Mouse (Mus musculus) heart, embryonic 12.5 days (tissue): ENCODE data around the gene Rilpl1. TPM values are rescaled to one million over a fixed set of nuclear protein-coding genes. Genes with fewer than 3 reads are reported as not detected.

Experiments used
- ATAC-seq: fragments of 200-750 bp; cut with Nextera tagmentation; 2 replicates; pipeline ENCODE4 v1.8.0; 2017; ENCODE audit warnings: moderate TSS enrichment, moderate library complexity; ENCODE audit not compliant: insufficient number of reproducible peaks, low FRiP score
- H3K27ac ChIP-seq: fragments of 300-500 bp; sonication (generic); 2 replicates; pipeline ENCODE4 v1.5.1; 2016; ENCODE audit warnings: mild to moderate bottlenecking, moderate library complexity; ENCODE audit not compliant: poor library complexity, severe bottlenecking
- H3K27me3 ChIP-seq: fragments of 300-500 bp; sonication (generic); replicated peaks from 2 replicates; pipeline ENCODE4 v1.6.1; 2016; ENCODE audit warnings: mild to moderate bottlenecking, moderate library complexity
- H3K36me3 ChIP-seq: fragments of 300-500 bp; sonication (generic); 2 replicates; pipeline ENCODE4 v1.6.1; 2016; ENCODE audit warnings: mild to moderate bottlenecking, moderate library complexity
- H3K4me1 ChIP-seq: fragments of 300-500 bp; sonication (generic); replicated peaks from 2 replicates; pipeline ENCODE4 v1.6.1; 2016; ENCODE audit warnings: mild to moderate bottlenecking
- H3K4me2 ChIP-seq: fragments of 300-500 bp; sonication (generic); 2 replicates; pipeline ENCODE4 v1.6.1; 2016; ENCODE audit warnings: mild to moderate bottlenecking, moderate library complexity
- H3K4me3 ChIP-seq: fragments of 300-500 bp; sonication (generic); 2 replicates; pipeline ENCODE4 v1.5.1; 2016; ENCODE audit warnings: mild to moderate bottlenecking
- H3K9ac ChIP-seq: fragments of 300-500 bp; sonication (generic); 2 replicates; pipeline ENCODE4 v1.6.1; 2016; ENCODE audit warnings: mild to moderate bottlenecking, moderate library complexity
- H3K9me3 ChIP-seq: fragments of 300-500 bp; sonication (generic); replicated peaks from 2 replicates; pipeline ENCODE4 v1.6.1; 2016; ENCODE audit warnings: mild to moderate bottlenecking, moderate library complexity
- WGBS: fragments of 180-500 bp; shearing (Covaris S2); methylation state at CpG from one replicate; pipeline ENCODE4 v1.1.7; 2016; 5-methylcytosine and 5-hydroxymethylcytosine counted together
- polyA plus RNA-seq: library from polyadenylated mRNA; unstranded; fragments of >200 nt; fragmentation: Nextera tagmentation; extraction: Ambion mirVana; gene quantifications from 2 replicates; pipeline ENCODE4 v1.2.1, GENCODE M21; 2016

Gene Rilpl1
- polyA plus RNA-seq, 1 experiment from 2014 or later, result 29.8 TPM

DNA sequence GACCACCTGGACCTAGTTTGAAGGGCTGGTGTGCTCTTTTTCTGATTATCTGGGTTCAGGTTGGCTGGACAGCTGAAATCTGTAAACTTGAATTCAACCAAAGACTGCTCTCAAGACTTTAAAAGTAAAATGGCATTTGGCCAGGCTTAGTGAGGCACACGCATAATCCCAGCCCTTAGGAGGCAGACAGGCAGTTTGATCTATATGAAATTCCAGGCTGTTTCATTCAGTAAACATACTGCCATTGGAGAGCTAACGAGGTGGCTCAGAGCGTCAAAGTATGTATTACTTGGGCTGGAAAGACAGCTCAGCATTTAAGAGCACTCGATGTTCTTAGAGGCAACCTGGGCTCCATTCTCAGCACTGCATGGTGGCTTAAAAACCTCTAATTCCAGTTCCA, 39.5 kb downstream of the Rilpl1 start:
- no peak overlapping the region for H3K4me3 ChIP-seq
- no peak overlapping the region for H3K9ac ChIP-seq
- whole genome bisulfite sequencing, result 82% methylated on average over 4 of the region's 4 CpGs
- H3K36me3 ChIP-seq, result peaks cover 67% of the 10 kb centered on the region
- H3K4me2 ChIP-seq, result no peak overlapping the region
- no peaks in the 10 kb centered on the region for H3K27me3 ChIP-seq
- H3K9me3 ChIP-seq, result no peaks in the 10 kb centered on the region
- ATAC-seq, result no peak
- H3K4me1 ChIP-seq, result no peaks in the 10 kb centered on the region
- no peak overlapping the region for H3K27ac ChIP-seq

DNA sequence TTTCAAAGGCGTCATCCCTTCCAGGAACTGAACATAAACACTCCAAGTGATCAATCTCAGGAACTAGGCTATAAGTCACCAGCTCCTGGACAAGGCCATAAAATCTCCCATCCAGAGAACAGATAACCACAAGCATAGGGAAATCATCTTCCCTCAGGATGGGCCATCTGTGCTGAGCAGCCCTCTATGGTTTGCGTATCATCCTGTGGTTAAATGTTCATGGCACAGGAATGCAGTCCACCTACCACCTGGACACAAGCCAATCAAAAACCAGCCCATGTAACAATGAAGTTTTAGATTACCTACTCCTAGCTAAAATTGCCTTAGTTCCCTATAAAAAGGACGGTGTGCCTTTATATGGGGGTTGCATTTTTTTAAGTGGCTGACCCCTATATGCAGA, 42.3 kb downstream of the Rilpl1 start:
- Histone ChIP-seq H3K27ac (no peak overlapping the region), H3K36me3 (peaks cover 42% of the 10 kb centered on the region), H3K9me3 (no peaks in the 10 kb centered on the region), H3K4me3 (no peak overlapping the region), H3K4me1 (peaks cover 6% of the 10 kb centered on the region; the same call in 1 of the 2 replicates), H3K27me3 (no peaks in the 10 kb centered on the region), H3K9ac (no peak overlapping the region), H3K4me2 (no peak overlapping the region)
- WGBS, result 90% methylated on average over 3 of the region's 3 CpGs
- ATAC-seq, result no peak

DNA sequence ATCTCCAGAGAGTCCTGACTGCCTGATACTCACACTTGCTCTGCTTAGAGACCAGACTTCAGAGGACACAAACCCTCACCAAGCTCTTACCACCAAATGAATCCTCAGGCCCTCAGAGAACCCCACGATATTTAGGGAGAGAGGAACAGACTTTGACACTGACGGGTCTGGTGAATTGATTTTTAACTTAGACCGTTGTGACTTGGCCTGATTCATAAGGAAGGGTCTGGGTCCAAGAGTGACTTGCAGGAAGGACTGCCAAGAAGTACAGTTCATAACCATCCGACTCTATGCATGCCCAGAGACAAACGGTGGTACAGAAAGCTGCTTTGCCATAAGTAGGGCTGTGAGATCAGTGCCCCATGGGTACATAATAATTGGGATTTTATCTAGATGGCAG, 45.5 kb downstream of the Rilpl1 start:
- WGBS, result 93% methylated on average over 5 of the region's 5 CpGs

DNA sequence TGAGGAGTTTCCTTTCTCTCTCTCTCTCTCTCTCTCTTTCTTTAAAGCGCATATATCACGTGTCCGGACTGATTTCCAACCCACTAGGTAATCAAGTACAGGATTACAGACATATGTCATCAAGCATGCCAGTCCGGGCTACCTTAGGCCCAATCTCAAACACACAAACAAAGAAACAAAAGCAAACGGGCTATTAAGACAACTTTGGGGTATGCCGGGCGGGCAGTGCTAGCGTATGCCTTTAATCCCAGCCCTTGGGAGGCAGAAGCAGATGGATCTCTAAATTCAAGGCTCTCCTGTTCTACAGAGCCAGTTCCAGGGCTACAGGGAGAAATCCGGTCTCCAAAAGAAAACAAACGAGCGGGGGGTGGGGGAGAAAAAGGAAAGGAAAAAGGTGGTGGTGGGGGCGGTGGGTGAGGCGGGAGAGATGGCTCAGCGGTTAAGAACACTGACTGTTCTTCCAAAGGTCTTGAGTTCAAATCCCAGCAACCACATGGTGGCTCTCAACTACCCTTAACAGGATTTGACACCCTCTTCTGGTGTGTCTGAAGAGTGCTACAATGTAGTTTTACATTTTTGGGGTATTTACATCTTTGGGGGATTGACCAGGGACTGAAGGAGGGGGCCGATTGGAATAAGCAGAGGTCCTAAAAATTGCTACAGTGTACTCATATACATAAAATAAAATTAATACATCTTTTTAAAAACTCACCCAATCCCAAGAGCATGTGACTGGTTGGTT, 47.4 kb downstream of the Rilpl1 start:
- H3K27me3 ChIP-seq, result no peaks in the 10 kb centered on the region
- ATAC-seq, result peak; percentile 24; the same call in 1 of the 2 replicates
- 7% methylated on average over 15 of the region's 15 CpGs for WGBS

More for the DNA sequence above, 45.5 kb downstream of the Rilpl1 start:
- Histone ChIP-seq H3K4me2 (no peak overlapping the region), H3K4me1 (peaks cover 11% of the 10 kb centered on the region; the same call in 1 of the 2 replicates), H3K9me3 (no peaks in the 10 kb centered on the region), H3K27me3 (no peaks in the 10 kb centered on the region), H3K36me3 (peaks cover 10% of the 10 kb centered on the region), H3K27ac (no peak overlapping the region), H3K9ac (no peak overlapping the region), H3K4me3 (no peak overlapping the region)
- no peak for ATAC-seq

DNA sequence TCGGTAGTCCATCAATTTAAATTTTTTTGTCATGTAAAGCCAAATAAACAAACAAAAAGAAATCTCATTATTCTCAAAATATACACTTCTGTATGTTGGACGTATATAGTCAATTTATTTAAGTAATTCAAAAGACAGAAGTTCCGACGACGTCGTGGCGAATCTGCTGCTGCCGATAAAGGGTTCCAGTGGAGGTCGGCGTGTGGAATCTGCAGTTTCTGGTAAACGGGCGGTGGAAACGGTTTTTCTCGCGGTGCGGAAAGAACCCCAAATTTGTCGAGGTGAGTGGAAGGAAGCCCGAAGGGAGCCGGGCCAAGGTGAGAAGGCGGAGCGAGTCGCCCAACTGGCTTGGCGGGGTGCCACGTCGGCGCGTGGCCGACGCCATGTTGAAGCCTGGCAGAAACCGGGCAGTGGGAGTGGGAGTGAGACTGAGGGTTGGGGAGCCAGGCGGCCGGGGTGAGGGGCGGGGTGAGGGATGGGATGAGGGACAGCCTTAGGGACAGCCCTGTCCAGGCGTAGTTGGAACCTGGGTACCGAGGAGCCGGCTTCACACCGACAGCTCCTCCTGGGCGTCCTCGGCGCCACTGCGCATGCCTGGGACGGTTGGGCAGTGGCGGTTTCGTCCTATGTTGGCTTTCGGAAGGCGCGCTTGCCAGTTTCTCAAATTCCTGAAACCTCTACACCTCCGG, 48.1 kb downstream of the Rilpl1 start, which contains the start of gene Snrnp35:
TSS of gene Snrnp35 (plus strand) at position 169 of the 689 bp plus-strand sequence.
- under 1% methylated on average over 48 of the region's 48 CpGs for WGBS
- Histone ChIP-seq H3K4me1 (peaks cover 18% of the 10 kb centered on the region; the same call in 1 of the 2 replicates), H3K36me3 (no peaks in the 10 kb centered on the region), H3K9ac (peak within 1 kb of the TSS; percentile 83), H3K9me3 (no peaks in the 10 kb centered on the region), H3K4me3 (peak within 1 kb of the TSS; percentile 64), H3K4me2 (peak within 1 kb of the TSS; percentile 78), H3K27me3 (no peaks in the 10 kb centered on the region), H3K27ac (peak within 1 kb of the TSS; percentile 98)
- ATAC-seq, result peak; percentile 91

More for the DNA sequence above, 47.4 kb downstream of the Rilpl1 start:
- H3K36me3 ChIP-seq, result no peaks in the 10 kb centered on the region
- H3K4me2 ChIP-seq, result peak overlapping the region; percentile 74
- H3K4me3 ChIP-seq, result peak overlapping the region; percentile 64
- peak overlapping the region; percentile 98 for H3K27ac ChIP-seq
- peaks cover 14% of the 10 kb centered on the region; the same call in 1 of the 2 replicates for H3K4me1 ChIP-seq
- no peaks in the 10 kb centered on the region for H3K9me3 ChIP-seq
- peak overlapping the region; percentile 83 for H3K9ac ChIP-seq

DNA sequence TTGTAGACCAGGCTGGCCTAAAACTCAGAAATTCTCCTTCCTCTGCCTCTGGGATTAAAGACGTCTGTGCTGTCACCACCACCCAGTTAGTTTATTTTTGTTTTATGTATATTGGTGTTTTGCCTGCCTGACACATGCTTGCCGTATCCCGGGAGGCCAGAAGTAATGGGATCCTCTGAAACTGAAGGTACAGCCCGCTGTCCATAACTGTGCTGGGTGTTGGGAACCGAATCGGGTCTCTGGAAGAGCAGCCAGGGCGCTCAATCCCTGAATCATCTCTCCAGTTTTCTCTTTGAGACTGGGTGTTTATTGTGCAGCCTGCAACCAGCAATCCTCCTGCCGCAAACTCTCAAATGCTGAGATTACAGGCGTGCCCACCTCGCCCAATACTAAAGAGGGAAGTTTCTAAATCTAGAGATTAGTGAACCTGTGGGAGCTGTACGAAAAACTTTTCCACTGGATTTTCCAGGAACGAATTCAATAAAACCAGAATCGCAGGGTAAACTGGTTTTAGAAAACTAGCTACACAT, 48.7 kb downstream of the Rilpl1 start:
- H3K27ac ChIP-seq, result peak overlapping the region; percentile 98
- no peaks in the 10 kb centered on the region for H3K36me3 ChIP-seq
- peak overlapping the region; percentile 83 for H3K9ac ChIP-seq
- 6% methylated on average over 13 of the region's 13 CpGs for WGBS
- H3K4me1 ChIP-seq, result peaks cover 18% of the 10 kb centered on the region; the same call in 1 of the 2 replicates
- H3K4me2 ChIP-seq, result peak overlapping the region; percentile 78
- no peak for ATAC-seq
- H3K4me3 ChIP-seq, result peak overlapping the region; percentile 64
- no peaks in the 10 kb centered on the region for H3K27me3 ChIP-seq
- H3K9me3 ChIP-seq, result no peaks in the 10 kb centered on the region

DNA sequence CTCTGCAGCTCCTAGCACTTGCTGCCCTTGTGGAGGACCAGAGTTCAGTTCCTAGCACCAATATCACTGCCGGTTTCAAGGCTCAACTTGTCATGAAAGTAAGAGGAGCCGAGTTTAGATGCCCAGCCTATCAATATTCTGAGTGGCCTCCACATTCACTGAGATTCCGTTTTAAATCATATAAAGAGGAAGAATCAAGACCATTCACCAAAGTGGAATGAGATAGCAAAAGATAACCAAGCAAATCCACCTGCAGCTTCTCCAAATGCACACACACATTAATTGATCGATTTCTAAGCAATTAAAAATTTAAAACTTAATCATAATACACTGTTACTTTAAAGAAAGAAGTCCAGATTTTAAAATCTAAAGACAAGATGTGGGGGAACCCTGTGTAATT, 49.5 kb downstream of the Rilpl1 start:
- no peak overlapping the region for H3K4me3 ChIP-seq

DNA sequence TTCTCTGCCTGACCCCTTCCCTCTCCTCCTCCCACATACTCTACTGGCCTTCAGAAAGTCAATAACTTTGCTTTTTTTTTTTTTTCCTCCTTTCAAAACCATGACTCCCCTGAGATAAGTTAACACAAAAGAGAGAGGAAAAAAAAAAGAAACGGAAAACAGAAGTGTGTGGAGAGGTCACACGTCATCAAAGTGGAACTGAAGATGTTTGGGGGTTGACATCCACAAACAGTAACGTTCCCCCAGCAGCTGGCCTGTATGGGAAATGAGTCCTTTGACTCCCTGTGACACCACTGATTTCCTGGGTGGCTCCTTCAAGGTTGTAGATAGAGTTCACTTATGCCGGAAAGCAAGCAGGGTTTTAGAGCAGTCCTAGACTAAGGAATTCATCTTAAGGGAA, 51.1 kb downstream of the Rilpl1 start:
- Histone ChIP-seq H3K27me3 (no peaks in the 10 kb centered on the region), H3K4me3 (no peak overlapping the region), H3K36me3 (no peaks in the 10 kb centered on the region), H3K9me3 (no peaks in the 10 kb centered on the region), H3K27ac (no peak overlapping the region), H3K9ac (no peak overlapping the region), H3K4me1 (peaks cover 32% of the 10 kb centered on the region; the same call in 1 of the 2 replicates), H3K4me2 (no peak overlapping the region)
- no peak for ATAC-seq
- 44% methylated on average over 4 of the region's 4 CpGs for WGBS

More for the DNA sequence above, 49.5 kb downstream of the Rilpl1 start:
- Histone ChIP-seq H3K9me3 (no peaks in the 10 kb centered on the region), H3K4me1 (peaks cover 20% of the 10 kb centered on the region; the same call in 1 of the 2 replicates), H3K27ac (no peak overlapping the region), H3K36me3 (no peaks in the 10 kb centered on the region), H3K9ac (no peak overlapping the region), H3K27me3 (no peaks in the 10 kb centered on the region), H3K4me2 (no peak overlapping the region)
- ATAC-seq, result no peak
- WGBS, result 84% methylated on average over 4 of the region's 4 CpGs

DNA sequence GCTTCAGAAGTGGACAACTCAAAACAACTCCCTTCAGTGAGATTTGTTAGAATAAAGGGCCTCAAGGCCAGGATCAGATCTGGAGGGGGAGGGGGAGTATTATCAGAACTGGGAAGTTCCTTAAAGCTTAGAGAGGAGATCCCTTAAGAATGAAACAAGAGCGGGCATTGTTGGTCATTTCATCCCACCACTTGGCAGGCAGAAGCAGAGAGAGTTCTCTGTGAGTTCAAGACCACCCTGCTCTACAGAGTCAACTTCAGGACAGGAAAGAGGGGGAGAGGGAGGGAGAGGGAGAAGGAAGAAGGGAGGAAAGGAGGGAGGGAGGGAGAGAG, 52.4 kb downstream of the Rilpl1 start:
- H3K9me3 ChIP-seq, result no peaks in the 10 kb centered on the region
- no peak overlapping the region for H3K9ac ChIP-seq
- peak overlapping the region; percentile 77 for H3K27ac ChIP-seq
- WGBS, result 56% methylated on average over 1 of the region's 1 CpGs
- no peak overlapping the region for H3K4me3 ChIP-seq
- no peak for ATAC-seq
- peaks cover 26% of the 10 kb centered on the region; the same call in 1 of the 2 replicates for H3K4me1 ChIP-seq
- H3K27me3 ChIP-seq, result no peaks in the 10 kb centered on the region
- peak overlapping the region; percentile 84 for H3K4me2 ChIP-seq
- H3K36me3 ChIP-seq, result peaks cover 5% of the 10 kb centered on the region; the same call in 1 of the 2 replicates

DNA sequence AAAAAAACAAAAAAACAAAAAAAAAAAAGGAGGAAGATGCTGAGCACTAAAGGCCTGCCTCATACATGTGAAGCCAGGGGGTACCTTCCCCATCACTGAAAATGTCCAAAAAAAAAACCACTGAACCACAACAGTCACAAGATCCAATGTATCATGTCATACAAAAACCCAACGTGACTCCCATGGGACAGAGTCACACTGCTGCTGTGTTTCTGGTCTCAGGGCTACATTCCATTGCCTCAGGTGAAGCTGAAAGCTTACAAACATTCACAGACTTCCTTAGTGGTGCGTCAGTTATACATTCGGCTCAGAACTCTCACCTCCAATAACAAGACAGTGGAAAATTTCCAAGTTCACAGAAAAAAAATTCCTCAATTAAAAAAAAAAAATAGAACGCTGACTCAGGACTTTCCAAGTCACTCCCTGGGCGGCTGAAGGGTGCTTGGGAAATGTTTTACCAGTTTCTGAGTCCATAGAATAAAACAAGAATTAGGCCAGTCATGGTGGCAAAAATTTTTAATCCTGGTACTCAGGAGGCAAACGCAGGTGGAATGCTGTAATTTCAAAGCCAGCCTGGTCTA, 60.5 kb downstream of the Rilpl1 start:
- H3K27me3 ChIP-seq, result no peaks in the 10 kb centered on the region
- no peak overlapping the region for H3K27ac ChIP-seq
- H3K4me2 ChIP-seq, result no peak overlapping the region
- H3K9ac ChIP-seq, result no peak overlapping the region
- no peak for ATAC-seq
- H3K4me3 ChIP-seq, result no peak overlapping the region
- no peaks in the 10 kb centered on the region for H3K9me3 ChIP-seq
- WGBS, result 86% methylated on average over 6 of the region's 6 CpGs
- H3K4me1 ChIP-seq, result peaks cover 6% of the 10 kb centered on the region; the same call in 1 of the 2 replicates
- H3K36me3 ChIP-seq, result peaks cover 37% of the 10 kb centered on the region

DNA sequence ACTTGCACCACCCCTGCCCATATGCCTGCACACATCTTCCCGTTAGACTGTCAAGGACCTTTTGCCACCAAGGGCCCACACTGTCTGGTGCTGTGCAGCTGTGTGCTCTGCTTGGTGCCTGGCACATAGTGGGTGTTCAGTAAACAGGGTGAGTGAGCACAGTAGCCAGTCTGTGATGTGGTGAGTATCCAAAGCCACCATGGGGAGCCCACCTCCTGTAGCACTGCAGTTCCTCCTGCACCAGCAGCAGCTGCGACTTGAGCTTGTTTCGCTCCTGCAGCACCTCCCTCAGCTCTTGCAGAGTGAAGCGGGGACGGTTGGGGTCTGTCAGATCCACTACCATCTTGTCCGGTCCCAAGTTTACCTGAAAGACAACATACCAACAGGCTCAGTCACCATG, 61.7 kb downstream of the Rilpl1 start:
- H3K4me1 ChIP-seq, result no peaks in the 10 kb centered on the region
- no peaks in the 10 kb centered on the region for H3K27me3 ChIP-seq
- no peak overlapping the region for H3K4me2 ChIP-seq
- no peak overlapping the region for H3K9ac ChIP-seq
- peaks cover 40% of the 10 kb centered on the region for H3K36me3 ChIP-seq
- no peak for ATAC-seq
- no peak overlapping the region for H3K27ac ChIP-seq
- H3K9me3 ChIP-seq, result no peaks in the 10 kb centered on the region
- WGBS, result 88% methylated on average over 6 of the region's 6 CpGs
- no peak overlapping the region for H3K4me3 ChIP-seq
